Mouse (Mus musculus): Measurements from ENCODE around the gene Chmp4b.

DNA sequence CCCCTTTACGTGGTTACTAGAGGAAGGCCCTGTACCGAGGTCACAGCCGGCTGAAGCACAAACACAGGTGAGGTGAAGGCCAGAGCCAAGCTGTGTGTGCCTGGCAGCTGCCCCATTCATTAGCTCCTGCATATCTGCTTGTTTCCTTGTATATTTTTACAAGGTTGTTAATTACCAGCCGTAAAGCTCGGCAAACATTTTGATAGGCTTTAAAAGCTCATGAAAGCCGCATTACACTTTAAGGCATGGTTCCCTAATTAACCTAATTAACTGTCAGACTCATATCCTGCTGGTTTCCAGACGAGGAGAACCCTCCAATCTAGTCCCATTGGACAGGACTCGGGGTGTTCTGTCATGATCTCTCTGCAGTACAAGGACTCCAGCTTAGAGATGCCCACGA lies 83.5 kb downstream of the Chmp4b start:
- TF ChIP-seq POLR2A (IDR thresholded peaks at IDR 0.05; ENCODE audit: control insufficient read depth in 1 of 2, insufficient read depth in 1 of 2, low read depth in 1 of 2, low read length in 2 of 2, poor library complexity in 1 of 2) (no peak), CTCF (IDR thresholded peaks at IDR 0.05 in 2 of 3, conservative IDR thresholded peaks at IDR 0.05 in 1 of 3; ENCODE audit: control insufficient read depth in 1 of 3, insufficient read depth in 1 of 3, low read depth in 2 of 3, low read length in 3 of 3, poor library complexity in 1 of 3, severe bottlenecking in 1 of 3) (no peak), MYC (IDR thresholded peaks at IDR 0.05; ENCODE audit: low read depth, low read length) (no peak)
